Mouse (Mus musculus) hindbrain, embryonic 15.5 days (tissue): ENCODE measurements around the gene Nop16. TPM values are rescaled to one million over a fixed set of nuclear protein-coding genes. Genes with fewer than 3 reads are reported as not detected.

Experiments used
- ATAC-seq: fragments of 200-750 bp; cut with Nextera tagmentation; 2 replicates; pipeline ENCODE4 v1.8.0; 2017; ENCODE audit warnings: low read depth, moderate number of reproducible peaks, moderate TSS enrichment; ENCODE audit not compliant: low FRiP score
- H3K27ac ChIP-seq: fragments of 300-500 bp; sonication (generic); replicated peaks from 2 replicates; pipeline ENCODE4 v1.5.1; 2015; ENCODE audit warnings: mild to moderate bottlenecking, inconsistent platforms
- H3K27me3 ChIP-seq: fragments of 300-500 bp; sonication (generic); 2 replicates; pipeline ENCODE4 v1.6.1; 2015; ENCODE audit warnings: control low read depth, inconsistent platforms
- H3K36me3 ChIP-seq: fragments of 300-500 bp; sonication (generic); 2 replicates; pipeline ENCODE4 v1.6.1; 2015; ENCODE audit warnings: control low read depth, inconsistent platforms
- H3K4me1 ChIP-seq: fragments of 300-500 bp; sonication (generic); replicated peaks from 2 replicates; pipeline ENCODE4 v1.6.1; 2015; ENCODE audit warnings: control low read depth, inconsistent platforms
- H3K4me2 ChIP-seq: fragments of 300-500 bp; sonication (generic); 2 replicates; pipeline ENCODE4 v1.6.1; 2015; ENCODE audit warnings: moderate library complexity, mild to moderate bottlenecking, inconsistent platforms
- H3K4me3 ChIP-seq: fragments of 300-500 bp; sonication (generic); 2 replicates; pipeline ENCODE4 v1.5.1; 2015; ENCODE audit warnings: mild to moderate bottlenecking, inconsistent platforms
- H3K9ac ChIP-seq: fragments of 300-500 bp; sonication (generic); 2 replicates; pipeline ENCODE4 v1.6.1; 2015; ENCODE audit warnings: inconsistent platforms
- H3K9me3 ChIP-seq: fragments of 300-500 bp; sonication (generic); 2 replicates; pipeline ENCODE4 v1.6.1; 2016; ENCODE audit warnings: control low read depth, inconsistent platforms
- WGBS: fragments of 180-500 bp; shearing (Covaris S2); methylation state at CpG from one replicate; pipeline ENCODE4 v1.1.7; 2015; 5-methylcytosine and 5-hydroxymethylcytosine counted together
- polyA plus RNA-seq: library from polyadenylated mRNA; unstranded; fragments of >200 nt; fragmentation: Nextera tagmentation; extraction: Ambion mirVana; gene quantifications from 2 replicates; pipeline ENCODE4 v1.2.1, GENCODE M21; 2015

Nop16 gene
- polyA plus RNA-seq, 1 experiment from 2014 or later: 62.0 TPM

DNA sequence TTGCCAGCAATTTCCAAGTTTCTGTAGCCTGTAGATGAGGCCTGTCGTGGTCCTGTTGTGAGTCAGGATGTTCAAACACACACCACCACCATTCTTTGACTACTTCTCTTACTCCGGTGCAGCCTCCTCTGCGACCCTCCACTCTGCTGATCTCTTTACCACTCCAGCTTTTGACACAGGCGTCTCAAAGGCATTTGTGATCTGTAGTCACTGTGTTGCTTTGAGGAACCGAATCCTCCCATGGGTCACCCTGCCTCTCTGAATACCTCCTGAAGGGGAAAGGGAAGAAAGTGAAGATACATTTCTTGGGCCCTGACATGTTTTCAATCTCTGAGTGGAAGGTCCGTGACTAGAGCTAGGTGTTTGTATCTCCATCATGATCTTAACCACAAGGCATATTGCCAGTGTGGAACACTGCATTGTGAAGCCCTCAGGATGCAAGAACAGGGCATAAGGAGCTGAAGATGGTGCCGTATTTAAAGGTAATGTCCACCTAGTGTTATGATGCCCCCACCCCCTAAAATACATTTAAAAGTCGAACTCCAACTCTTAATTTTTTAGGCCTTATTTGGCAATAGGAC is 2.0 kb upstream of the Nop16 start:
- Histone ChIP-seq H3K9ac (no peak overlapping the region), H3K36me3 (peaks cover 10% of the 10 kb centered on the region), H3K4me3 (no peak overlapping the region), H3K9me3 (no peaks in the 10 kb centered on the region), H3K27me3 (no peaks in the 10 kb centered on the region), H3K4me1 (peaks cover 37% of the 10 kb centered on the region), H3K27ac (no peak overlapping the region), H3K4me2 (peak overlapping the region; percentile 77)
- WGBS: 93% methylated on average over 8 of the region's 8 CpGs
- ATAC-seq: no peak

DNA sequence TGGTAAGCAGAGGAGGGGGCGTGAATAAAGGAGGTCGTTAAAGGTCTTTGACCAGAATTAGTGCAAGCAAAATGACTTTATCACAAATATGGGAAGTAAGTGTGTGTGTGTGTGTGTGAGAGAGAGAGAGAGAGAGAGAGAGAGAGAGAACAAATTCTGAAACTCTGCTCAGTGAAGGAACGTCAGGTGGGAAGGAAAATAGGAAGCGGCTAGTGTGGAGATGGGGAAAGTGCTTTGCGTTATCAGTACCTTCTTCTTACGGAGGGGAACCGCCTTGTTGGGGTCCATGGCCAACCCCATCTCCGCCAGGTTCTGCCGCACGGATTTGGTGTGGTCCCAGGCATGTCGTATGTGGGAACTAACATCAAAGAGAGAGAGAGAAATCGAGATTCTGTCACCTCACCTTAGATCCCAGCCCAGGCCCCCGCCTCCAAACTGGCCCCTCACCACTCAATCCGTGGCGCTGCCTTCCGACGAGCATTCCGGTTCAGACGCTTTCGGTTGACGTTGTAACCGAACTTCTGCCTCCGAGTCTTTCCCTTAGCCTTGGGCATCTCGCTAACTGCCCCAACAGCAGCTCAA is 385 bp downstream of the Nop16 start:
- no peak; the same call in 1 of the 2 replicates for ATAC-seq
- Histone ChIP-seq H3K4me3 (peak overlapping the region; percentile 95), H3K27ac (peak overlapping the region; percentile 96), H3K9me3 (no peaks in the 10 kb centered on the region), H3K36me3 (peaks cover 20% of the 10 kb centered on the region), H3K9ac (peak overlapping the region; percentile 61), H3K4me1 (peaks cover 33% of the 10 kb centered on the region), H3K4me2 (peak overlapping the region; percentile 77), H3K27me3 (no peaks in the 10 kb centered on the region)
- 3% methylated on average over 24 of the region's 24 CpGs for WGBS

DNA sequence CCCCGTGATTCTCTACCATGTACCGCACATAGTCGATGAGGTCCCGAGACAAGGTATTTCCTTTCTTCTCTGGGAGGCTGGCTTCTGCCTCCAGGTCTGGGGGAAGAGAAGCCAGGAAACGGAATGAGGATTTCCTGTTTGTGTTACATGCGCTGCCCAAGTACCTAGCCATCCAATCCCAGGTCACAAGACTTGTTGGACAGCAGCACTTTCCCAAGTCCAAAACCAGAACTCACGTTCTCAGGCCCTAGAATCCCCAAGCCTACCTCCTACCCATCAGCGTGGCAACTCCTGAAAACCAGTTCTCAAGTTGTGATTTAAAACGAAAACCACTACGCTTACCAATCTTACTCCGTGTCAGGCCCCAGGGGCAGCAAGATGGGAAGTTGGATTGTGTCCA is 4.1 kb downstream of the Nop16 start:
- H3K36me3 ChIP-seq: peaks cover 51% of the 10 kb centered on the region
- ATAC-seq: no peak
- 90% methylated on average over 11 of the region's 11 CpGs for WGBS

DNA sequence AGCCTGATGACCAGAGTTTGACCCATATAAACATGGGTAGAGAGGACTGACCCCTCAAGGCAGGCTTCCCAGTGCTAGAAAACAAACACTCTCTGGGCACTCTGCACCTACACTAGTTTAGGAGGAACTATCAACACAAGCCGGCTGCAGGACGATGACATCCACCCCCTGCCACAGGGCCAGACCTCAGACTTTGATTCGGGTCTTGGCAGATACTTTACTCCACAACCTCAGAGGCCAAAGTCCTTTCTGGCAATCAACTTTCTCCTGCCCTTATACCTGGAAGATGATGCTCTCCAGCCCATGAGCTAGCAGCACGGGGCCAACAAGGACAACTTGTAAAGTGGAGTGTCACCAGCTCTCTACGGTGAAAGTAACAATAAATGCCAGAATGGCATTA is 7.0 kb downstream of the Nop16 start:
- no peak for ATAC-seq
- WGBS: 90% methylated on average over 5 of the region's 5 CpGs
- Histone ChIP-seq H3K9ac (no peak overlapping the region), H3K27me3 (no peaks in the 10 kb centered on the region), H3K4me2 (no peak overlapping the region), H3K4me3 (no peak overlapping the region), H3K27ac (no peak overlapping the region), H3K9me3 (no peaks in the 10 kb centered on the region), H3K36me3 (peaks cover 65% of the 10 kb centered on the region), H3K4me1 (peaks cover 6% of the 10 kb centered on the region)

More for the DNA sequence above, 4.1 kb downstream of the Nop16 start:
- Histone ChIP-seq H3K9me3 (no peaks in the 10 kb centered on the region), H3K27me3 (no peaks in the 10 kb centered on the region), H3K4me1 (peaks cover 17% of the 10 kb centered on the region), H3K9ac (no peak overlapping the region), H3K4me2 (no peak overlapping the region), H3K27ac (no peak overlapping the region), H3K4me3 (no peak overlapping the region)

DNA sequence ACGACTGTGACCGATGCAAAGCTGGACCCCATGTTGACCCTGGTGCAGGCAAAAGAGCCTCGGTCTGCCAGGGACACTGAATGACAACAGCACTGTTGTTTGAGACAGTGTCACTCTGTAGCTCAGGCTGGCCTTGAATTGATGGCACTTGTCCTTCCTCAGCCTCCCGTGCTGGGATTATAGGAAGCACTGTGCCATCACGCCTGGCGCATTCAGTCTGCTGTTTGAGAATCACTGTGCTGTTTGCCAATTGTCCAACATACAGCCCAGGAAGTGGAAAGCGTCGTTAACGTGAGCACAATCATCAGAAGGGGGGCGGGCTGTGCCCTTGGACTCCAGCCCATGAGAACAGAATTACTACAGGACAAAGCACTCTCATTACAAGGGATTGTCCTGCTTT is 7.8 kb downstream of the Nop16 start:
- Histone ChIP-seq H3K4me3 (no peak overlapping the region), H3K27me3 (no peaks in the 10 kb centered on the region), H3K9ac (no peak overlapping the region), H3K9me3 (no peaks in the 10 kb centered on the region), H3K27ac (no peak overlapping the region), H3K4me1 (peaks cover 10% of the 10 kb centered on the region), H3K36me3 (peaks cover 64% of the 10 kb centered on the region), H3K4me2 (no peak overlapping the region)
- no peak for ATAC-seq
- WGBS: 66% methylated on average over 10 of the region's 10 CpGs

DNA sequence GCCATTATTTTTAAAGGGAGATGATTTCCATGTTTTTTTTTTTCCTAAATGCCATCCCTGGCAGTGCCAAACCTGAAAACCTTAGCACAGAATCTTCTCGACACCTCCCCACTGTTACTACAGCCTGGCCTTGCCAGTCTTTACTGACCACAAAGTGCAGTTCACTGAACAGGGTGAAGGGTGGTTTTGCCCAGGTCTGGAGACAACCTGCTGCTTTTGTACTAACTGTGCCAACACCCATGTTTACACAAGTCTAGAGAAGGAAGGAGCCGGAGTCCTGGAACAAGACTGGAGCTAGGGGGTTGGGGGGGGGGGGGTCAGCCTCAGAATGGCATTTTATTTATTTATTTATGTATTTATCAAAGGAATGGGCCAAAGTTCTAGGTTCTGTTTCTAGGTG is 8.5 kb downstream of the Nop16 start:
- peaks cover 67% of the 10 kb centered on the region for H3K36me3 ChIP-seq

DNA sequence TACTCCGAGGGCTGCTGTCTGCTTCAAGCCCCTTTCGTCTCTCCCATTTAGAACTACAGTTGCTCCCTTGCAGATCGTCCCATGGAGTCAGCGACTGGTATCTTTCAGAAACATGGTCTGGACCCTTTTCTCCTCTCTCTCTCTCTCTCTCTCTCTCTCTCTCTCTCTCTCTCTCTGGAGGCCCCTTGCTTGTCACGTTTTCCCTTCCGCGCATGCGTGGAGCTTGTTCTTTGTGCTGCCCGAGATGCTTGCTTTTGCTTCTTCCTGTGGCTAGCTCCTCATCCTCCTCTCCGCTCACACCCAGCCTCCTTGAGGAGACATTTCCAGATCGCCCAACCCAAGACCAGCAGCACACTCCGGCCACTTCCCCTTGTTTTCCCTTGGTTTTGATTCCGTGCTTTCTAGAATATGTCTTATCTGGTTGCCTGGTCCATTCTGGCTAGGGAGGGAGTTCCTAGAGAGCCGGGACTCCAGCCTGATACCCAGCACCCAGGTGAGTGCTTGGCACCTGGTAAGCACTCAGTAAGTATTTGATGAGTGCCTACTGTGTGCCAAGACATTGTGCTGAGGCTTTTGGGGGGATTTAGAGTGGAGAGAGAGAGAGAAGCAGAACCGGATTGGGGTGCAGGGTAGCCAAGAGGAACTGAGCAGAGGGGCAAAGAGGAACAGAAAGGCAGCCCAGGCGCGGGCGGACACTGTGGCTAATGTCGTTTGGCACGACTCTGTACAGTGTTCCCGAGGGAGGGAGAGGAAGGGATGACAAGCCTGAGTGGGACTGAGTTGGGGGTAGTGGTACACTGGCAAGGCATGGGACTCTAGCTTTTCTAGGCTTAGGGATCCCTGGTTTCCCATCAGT is 12.0 kb downstream of the Nop16 start:
- Histone ChIP-seq H3K27me3 (0 out of 2 replicates have a peak, but pooled peaks cover 5% of the 10 kb centered on the region), H3K9ac (no peak overlapping the region), H3K4me2 (no peak overlapping the region), H3K4me1 (peaks cover 31% of the 10 kb centered on the region), H3K27ac (no peak overlapping the region), H3K4me3 (no peak overlapping the region), H3K36me3 (peaks cover 35% of the 10 kb centered on the region), H3K9me3 (no peaks in the 10 kb centered on the region)
- WGBS: 79% methylated on average over 21 of the region's 21 CpGs
- ATAC-seq: no peak

More for the DNA sequence above, 8.5 kb downstream of the Nop16 start:
- Histone ChIP-seq H3K4me1 (peaks cover 17% of the 10 kb centered on the region), H3K9ac (no peak overlapping the region), H3K9me3 (no peaks in the 10 kb centered on the region), H3K4me2 (no peak overlapping the region), H3K4me3 (no peak overlapping the region), H3K27me3 (no peaks in the 10 kb centered on the region), H3K27ac (no peak overlapping the region)
- WGBS: 86% methylated on average over 2 of the region's 2 CpGs
- no peak for ATAC-seq

DNA sequence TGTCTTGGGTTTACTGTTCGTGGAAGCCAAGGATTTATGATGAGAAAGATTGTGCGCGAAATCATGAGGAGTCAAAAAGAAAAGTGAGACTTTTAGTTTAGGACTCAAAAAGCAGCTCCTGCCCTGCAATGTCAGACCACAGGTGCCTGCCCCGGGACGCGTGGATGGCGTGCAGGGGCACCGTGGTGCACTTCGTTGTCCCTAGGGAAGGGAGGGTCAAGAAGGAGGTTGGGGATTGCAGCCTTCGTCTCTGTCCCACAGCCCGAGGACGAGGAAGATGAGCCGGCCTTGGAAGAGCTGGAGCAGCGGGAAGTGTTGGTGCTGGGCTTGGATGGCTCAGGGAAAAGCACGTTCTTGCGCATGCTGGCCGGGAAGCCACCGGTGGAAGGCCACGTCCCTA is 14.4 kb downstream of the Nop16 start:
- H3K27me3 ChIP-seq: 0 out of 2 replicates have a peak, but pooled peaks cover 7% of the 10 kb centered on the region
- H3K27ac ChIP-seq: peak overlapping the region; percentile 80
- 0 out of 2 replicates have a peak, but pooled peaks have one; percentile 10 for ATAC-seq
- 1% methylated on average over 19 of the region's 19 CpGs for WGBS
- peaks cover 28% of the 10 kb centered on the region for H3K4me1 ChIP-seq
- H3K36me3 ChIP-seq: peaks cover 18% of the 10 kb centered on the region
- H3K4me2 ChIP-seq: peak overlapping the region; percentile 94
- peak overlapping the region; percentile 89 for H3K9ac ChIP-seq
- H3K9me3 ChIP-seq: no peaks in the 10 kb centered on the region
- peak overlapping the region; percentile 71 for H3K4me3 ChIP-seq

DNA sequence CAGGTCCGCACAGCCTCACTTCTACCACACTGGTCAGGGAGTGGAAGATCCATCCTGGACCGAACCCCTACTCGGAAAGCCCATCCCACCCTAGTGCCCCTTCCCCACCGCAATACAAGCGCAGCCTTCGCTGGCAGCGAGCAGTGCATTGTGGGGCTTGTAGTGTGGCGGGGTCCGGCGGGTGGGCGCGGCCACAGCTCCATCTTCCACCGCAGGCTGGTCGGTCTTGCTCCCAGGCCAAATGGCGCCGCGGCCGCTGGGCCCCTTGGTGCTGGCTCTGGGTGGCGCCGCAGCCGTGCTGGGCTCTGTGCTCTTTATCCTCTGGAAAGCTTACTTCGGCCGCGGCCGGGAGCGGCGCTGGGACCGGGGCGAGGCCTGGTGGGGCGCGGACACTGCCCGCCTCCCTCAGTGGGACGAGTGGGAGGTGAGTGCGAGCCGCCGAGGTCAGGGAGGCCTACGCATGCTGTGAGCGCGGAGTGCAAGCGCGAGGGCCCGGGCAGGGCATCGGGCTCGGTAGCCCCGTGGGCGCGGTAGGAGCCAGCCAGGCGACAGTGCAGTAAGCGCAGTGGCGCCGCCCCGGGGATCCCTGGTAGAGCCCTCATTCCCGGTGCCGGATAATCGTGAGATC is 14.9 kb downstream of the Nop16 start, which contains the start of gene Arl10:
Gene Arl10 (plus strand): TSS at position 162 of the 628 bp plus-strand sequence.
- H3K9me3 ChIP-seq: no peaks in the 10 kb centered on the region
- H3K27ac ChIP-seq: peak within 1 kb of the TSS; percentile 80
- peak within 1 kb of the TSS; percentile 94 for H3K4me2 ChIP-seq
- peaks cover 18% of the 10 kb centered on the region for H3K36me3 ChIP-seq
- WGBS: under 1% methylated on average over 54 of the region's 55 CpGs
- H3K9ac ChIP-seq: peak within 1 kb of the TSS; percentile 89
- peak; percentile 92 for ATAC-seq
- H3K4me1 ChIP-seq: peaks cover 28% of the 10 kb centered on the region
- peak within 1 kb of the TSS; percentile 71 for H3K4me3 ChIP-seq
- H3K27me3 ChIP-seq: 0 out of 2 replicates have a peak, but pooled peaks cover 7% of the 10 kb centered on the region

DNA sequence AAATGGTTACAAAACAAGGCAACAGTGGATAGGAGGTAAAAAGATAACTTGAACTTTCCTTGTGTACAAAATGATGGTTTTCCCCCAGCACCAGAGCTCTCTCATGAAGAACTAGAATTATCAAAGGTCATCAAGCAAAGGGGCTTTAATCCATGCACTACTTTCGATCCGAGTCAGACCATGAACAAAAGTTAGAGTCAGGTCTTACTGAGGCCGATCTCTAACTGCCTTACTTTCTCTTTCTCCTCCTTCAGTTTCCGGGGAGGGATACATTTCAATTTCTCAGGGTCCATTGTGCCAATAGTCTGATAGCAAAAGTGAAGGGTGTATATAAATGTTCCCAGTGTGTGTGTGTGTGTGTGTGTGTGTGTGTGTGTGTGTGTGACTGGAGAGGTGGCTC is 17.3 kb downstream of the Nop16 start:
- 84% methylated on average over 4 of the region's 4 CpGs for WGBS
- Histone ChIP-seq H3K9ac (no peak overlapping the region), H3K4me3 (no peak overlapping the region), H3K4me2 (no peak overlapping the region), H3K36me3 (peaks cover 6% of the 10 kb centered on the region; the same call in 1 of the 2 replicates), H3K27me3 (0 out of 2 replicates have a peak, but pooled peaks cover 7% of the 10 kb centered on the region), H3K27ac (no peak overlapping the region), H3K4me1 (peaks cover 24% of the 10 kb centered on the region), H3K9me3 (no peaks in the 10 kb centered on the region)
- ATAC-seq: no peak

DNA sequence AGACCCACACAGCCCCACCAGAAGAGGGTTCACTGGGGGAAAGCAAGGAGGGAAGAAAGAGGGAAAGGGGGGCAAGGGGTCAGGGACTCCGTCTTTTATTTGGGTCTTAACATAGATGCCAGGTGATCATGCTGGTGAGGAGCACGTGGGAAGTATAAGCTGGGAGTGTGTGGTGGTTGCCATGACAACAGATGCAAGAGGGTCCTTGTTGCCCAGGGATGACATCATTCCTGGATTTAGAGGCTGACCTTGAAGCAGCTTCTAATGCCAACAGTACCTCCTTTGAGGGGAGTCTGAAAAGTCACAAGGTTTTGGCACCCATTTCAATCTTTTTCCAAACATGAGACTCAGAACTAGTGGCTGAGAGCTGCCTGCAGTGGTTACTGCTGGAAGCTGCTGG is 18.3 kb downstream of the Nop16 start:
- Histone ChIP-seq H3K27ac (no peak overlapping the region), H3K4me3 (no peak overlapping the region), H3K4me1 (peaks cover 16% of the 10 kb centered on the region), H3K27me3 (0 out of 2 replicates have a peak, but pooled peaks cover 7% of the 10 kb centered on the region), H3K4me2 (no peak overlapping the region), H3K9ac (no peak overlapping the region), H3K36me3 (no peaks in the 10 kb centered on the region), H3K9me3 (no peaks in the 10 kb centered on the region)
- no peak for ATAC-seq
- WGBS: 38% methylated on average over 2 of the region's 2 CpGs
